Mouse (Mus musculus): ENCODE measurements around the gene Gm42372.
"Not testable (repeated sequence)": the region's sequence is repeated elsewhere in the genome, so short reads cannot be mapped to it uniquely, and the experiment has no call there.

Gene Gm42372

DNA sequence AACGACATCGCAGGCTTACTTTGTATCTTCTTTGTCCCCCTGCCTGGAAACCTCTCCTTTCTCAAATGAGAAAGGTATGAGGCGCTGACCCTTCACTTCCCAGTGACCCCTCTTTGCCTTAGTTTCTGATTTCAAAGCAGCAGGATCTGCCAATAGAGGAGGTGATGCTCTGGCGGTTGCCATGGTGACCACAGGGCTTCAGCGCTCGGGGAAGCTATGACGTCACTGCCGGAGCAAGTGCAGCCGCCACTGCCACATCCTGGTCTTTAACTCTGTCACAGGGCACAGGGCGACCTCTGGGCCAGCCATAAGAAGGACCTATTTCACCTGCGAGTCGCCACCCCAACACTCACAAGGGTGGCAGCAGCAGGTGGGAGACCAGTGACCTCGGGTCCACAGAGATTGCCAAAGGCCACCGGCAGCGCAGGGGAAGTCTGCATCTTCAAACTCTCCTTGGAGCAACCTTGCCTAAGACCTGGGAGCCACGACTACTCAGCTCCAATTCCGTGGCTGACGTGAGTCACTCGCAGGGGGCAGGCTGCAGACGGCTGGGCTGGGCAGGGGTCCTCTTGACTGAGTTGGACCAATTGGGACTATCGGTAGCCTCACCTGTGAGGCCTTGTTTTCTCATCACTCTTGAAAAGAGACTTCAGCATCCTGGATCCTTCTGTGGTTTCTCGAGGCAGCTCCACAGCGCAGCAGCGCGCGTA is at the start of gene Gm42372:
Gm42372 (plus strand) TSS at position 228 of the 710 bp plus-strand sequence.
- no peak for DNase-seq (ENCODE audit: low spot score)

DNA sequence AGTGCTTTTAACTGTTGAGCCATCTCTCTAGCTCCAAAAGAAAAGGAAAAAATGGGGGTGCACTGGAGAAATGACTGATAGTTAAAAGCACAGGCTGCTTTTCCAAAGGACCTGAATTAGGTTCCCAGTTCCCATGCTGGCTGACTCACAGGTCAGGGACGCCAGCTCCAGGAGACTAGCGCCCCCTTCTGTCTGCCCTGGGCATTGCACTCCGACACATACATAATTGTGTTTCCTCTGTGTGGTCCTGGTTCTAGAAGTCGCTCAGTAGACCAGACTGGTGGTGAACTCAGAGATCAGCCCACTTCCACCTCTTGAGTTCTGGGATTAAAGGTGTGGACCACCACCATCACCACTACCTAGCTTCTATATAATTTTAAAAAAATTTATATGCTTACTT is 45.6 kb upstream of the Gm42372 start:
- DNase-seq (ENCODE audit: low spot score), result no peak

DNA sequence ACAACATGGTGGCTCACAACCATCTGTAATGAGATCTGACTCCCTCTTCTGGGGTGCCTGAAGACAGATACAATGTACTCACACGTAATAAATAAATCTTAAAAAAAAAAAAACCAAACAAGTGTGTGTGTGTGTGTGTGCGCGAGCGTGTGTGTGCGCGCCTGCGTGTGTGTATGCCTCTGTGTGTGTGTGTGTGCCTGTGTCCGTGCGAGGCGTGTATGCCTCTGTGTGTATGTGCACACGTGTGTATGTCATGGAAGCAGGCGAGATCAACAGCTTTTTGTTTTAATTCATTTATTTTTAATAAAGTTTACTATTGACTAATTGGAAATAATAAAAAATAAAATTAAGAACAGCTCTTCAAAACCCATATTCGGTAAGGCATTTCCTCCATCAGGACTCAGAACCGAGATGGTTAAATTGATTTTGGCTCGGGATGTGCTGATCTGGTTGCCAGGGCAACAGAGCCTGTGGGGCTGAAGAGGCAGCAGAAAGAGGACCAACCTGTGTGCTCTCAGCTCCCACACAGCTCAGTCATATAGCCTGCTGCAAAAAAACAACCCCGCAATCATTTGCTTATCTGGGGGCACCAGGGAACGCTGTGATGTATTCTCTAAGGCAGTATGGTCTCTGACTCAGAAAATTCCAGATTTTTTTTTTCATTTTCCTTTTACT is 44.6 kb upstream of the Gm42372 start:
- no peak for DNase-seq (ENCODE audit: low spot score)

DNA sequence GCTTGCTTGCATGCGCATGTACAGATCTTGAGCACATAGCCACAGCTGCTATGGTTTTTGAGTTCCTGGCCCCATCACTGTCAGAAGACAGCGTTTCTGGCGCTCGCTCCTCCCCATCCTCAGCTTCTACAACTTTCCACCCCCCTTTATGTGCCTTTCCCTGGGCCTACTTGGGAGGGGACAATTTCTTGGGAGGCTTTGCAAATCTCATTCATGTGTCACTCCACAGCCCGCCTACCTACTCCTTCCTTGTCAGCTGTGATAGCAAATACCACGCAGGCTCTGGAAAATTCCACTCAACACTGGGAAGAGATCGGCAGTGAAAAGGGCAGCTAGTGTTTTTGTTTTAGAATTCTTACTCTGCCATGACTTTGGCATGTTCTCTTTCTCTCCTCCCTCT is 42.6 kb upstream of the Gm42372 start:
- no peak for DNase-seq (ENCODE audit: low spot score)

DNA sequence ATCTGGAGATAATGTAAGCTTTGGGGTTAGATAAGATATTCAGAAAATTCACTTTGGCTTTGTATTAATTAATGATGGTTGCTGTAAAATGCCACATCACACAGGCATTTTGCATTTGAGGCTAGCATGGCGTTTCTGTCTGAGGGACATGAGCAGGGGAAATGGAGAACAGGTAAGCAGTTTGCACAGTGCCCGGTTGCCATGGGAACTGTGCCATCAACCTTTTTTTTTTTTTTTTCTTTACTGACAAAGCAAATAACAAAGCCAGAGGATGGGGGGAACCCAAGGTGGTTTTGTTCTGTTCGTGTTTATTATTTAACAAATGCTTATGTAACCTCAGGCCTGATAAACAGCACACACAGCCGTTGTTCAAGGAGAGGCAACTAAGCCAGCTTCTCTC is 40.0 kb upstream of the Gm42372 start:
- no peak for DNase-seq (ENCODE audit: low spot score)

DNA sequence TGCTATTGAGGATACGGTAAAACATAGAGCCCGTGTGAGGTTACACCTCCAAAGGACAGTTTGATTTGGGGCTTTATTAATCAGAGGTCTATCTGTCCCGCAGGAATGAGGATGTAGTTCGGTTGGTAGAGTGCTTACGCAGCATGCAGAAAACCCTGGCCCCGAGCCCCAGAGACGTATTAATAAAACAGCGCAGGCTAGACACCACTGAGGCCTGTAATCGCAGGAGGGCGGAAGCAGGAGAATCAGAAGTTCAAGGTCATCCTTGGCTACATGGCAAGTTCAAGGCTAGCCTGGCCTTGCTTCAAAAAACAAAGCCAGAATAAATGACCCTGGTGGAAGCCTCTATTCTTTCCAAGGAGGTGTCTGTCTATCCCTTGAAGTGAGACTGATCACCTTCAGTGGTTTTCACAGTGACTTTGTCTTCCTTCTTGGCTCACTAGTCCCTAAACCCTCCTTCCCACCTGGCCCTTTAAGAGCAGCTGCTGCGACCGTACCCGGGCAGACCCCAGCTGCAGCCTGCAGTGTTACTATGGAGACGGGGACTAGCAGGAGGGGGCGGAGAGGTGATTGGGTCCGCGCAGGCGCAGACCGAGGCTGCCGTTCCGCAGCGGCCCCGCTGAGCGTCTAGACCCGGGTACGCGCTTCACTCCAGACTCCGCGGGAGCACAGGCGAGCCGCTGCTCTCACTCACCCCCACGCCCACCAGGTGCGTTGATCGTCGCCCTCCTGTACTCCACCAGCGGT is 38.7 kb upstream of the Gm42372 start, which contains the start of gene Pnmal2:
Pnmal2 (plus strand) TSS at position 622 of the 747 bp plus-strand sequence.
- peak; percentile 87 for DNase-seq (ENCODE audit: low spot score)

DNA sequence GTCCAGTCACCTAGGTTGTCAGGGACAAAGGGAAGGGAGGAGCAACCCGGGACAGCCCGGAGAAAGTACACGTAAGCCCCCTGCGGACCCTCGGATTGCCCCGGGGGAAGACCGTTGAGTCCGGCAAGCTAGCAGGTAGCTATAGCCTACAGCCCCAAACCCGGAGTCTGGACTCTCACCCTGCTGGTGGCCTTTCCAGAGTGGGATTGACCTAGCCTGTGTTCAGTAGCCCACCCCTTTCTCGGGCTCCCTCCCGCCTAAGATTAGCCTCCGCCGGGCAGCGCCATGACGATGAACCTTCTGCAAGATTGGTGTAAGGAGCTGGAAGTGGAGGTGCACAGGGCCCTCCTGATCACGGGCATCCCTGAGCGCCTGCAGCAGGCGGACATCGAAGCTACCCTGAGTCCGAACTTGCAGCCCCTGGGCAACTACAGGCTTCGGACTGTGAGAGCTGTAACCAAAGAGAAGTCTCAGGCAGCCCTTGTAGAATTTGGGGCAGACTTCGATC is 38.0 kb upstream of the Gm42372 start:
- DNase-seq (ENCODE audit: low spot score), result peak; percentile 35

DNA sequence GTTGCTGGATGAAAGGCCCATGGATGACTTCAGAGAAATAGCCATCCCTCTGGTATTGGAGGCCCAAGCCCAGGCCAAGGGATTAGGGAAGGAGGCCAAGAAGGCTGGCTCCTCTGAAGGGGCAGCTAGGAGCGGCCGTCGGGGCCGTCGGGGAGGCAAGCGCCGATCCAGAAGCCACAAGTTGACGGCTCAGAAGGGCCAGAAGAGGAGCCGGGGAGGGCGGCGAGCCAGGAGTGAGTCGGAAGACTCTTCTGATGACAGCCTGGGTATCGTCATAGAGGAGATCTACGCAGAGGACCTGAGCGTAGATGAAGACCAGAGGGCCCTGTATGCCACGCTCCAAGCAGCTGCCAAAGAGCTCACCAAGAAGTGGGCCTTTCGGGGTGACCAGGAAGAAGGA is 37.5 kb upstream of the Gm42372 start:
- no peak for DNase-seq (ENCODE audit: low spot score)

DNA sequence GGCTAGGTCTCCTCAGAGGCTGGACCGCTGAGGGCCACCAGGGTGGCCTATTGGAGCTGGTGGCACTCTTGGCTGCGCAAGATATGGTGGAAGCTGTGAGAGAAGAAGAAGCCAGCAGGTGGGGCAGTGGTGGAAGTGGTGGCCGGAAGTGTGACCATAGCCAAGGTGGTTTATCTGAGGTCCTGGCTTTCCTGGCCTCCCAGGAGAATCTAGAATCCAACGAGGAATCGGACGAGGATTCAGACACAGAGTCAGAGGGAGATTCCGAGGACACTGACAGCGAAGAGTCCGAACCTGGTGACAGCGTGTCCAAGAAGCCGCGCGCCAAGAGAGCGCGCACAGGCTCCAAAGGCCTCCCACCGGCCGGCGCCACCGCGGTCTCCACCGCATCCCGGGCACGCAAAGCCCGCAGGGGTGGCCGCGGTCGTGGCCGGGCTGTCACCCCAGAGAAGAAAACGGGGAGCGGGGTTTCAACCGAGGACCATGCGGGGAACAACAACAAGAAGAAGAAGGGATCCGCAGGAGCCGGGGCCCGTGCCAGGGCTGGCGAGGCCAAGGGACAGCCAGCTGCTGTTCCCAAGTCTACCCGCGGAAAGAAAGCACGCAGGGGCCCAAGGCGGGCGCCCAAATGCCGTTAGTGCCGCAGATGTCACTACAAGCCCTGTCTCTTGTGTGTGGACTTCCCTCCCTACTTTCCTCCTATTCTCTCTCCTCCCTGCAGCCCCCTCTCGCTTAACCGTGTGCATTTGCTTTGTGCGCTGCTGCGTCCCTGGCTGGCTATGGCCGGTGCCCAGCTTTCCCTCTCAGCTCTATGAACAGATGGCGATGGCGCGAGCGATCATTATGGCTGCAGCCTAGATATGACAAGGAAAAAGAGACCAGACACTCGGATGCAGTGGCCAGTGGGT is 36.2 kb upstream of the Gm42372 start:
- DNase-seq (ENCODE audit: low spot score), result no peak

DNA sequence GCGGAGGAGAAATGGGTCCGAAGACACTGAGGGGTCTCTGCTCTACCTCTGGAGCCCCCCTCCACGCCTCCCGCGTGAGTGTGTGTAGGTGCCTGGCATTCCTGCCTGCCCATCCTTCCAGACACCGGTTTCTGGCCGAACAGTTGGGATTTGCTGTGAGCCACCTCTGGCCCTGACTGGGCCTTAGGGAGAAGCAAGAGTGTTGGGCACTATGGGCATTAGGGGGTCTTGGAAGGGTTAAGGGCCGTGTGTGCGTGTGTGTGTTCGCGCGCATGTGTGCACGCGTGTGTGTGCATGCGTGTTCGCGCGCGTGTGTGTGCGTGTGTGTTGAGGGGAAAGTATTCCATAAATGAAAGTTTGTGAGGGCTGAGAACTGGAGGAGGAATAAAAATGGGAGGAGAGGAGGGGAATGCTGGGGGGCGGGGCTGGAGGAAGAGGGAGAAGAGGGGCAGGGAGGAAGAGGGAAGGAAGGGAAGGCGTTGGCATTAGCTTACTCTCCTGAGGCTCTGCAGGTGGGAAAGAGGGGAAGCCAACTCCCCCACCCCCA is 35.5 kb upstream of the Gm42372 start:
- DNase-seq (ENCODE audit: low spot score), result no peak

DNA sequence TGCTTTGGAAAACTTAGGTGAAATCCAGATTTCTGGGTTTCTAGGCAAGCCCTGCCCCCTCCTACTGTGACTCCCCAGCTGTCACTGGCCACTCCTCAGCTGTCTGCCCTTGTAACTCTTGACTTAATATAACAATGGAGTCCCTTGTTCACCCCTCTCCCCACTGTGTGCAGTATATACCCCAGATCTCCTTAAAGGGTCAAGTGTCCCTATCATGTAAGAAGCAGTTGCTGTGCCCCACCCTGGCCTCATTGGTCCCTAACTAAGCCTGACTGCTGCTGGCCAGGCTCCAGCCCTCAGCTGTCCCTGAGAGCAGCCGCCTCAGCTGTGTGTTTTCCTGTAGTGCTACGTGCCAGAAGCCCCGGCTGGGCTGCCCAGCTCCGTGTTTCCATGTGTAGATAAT is 34.9 kb upstream of the Gm42372 start:
- peak; percentile 50 for DNase-seq (ENCODE audit: low spot score)

DNA sequence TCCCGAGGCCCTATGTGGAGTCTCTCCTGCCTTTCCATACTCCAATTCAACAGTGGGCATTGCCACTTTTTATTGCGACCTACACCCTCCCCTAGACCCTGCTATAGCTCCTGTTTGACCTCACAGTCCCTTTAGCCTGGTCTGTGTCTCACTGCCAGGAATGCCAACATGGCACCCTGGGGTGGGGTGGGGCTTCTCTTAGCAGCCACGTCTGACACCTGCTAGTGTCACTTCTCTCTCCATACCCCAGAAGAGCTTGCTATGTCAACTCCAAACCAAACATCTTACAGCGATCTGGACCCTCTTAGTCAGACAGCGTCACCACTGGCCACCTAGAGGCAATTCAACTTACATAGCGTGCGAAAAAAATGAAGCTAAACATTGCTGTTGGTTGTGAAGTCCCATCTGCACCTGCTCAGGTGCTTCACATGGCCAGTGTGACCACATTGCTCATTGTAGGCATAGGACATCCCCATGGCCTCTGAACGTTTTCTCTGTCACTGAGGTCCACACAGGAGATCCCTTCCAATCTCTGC is 33.9 kb upstream of the Gm42372 start:
- DNase-seq (ENCODE audit: low spot score), result no peak

DNA sequence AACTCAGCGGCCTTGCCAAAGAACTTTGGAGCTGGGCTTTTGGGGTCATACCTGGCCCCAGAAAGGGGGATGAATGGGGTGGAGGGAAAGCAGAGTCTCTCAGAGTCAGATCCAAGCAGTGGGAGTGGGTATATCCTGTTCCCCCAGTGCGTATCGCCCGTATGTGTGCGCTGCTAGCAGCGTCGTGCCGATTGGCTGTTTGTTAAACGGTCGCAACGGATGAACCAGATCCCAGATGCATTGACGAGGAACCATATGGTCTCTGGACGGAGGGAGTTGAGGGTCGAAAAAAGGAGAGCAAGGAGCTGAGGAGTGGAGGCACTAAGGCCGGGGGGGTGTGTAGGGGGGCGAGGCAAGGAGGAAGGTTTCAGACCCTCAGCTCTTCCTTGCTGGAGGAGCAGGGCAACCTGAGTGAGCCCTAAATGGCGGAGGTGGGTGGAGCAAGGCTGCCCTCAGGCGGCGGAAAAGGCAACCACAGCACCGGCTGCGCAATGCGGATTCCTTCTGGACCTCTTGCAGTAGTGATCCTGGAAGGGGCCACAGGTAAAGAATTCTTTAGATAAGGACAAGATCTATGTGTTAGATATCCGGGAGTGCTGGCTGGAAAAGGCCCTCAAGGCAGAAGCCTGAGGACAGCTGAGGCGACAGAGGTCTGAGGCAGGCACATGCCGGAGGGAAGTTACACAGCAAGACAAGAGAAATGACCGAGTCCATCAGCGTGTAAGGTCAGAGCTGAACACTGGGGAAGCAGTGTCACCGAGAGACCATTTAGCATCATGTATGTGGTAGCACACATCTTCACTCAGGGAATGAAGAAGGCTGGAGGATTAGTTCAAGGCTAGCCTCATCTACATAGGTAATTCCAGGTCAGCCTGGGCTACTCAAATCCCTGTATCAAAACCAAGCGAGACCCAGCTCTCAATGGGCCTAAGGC is 32.7 kb upstream of the Gm42372 start:
- peak; percentile 81 for DNase-seq (ENCODE audit: low spot score)

DNA sequence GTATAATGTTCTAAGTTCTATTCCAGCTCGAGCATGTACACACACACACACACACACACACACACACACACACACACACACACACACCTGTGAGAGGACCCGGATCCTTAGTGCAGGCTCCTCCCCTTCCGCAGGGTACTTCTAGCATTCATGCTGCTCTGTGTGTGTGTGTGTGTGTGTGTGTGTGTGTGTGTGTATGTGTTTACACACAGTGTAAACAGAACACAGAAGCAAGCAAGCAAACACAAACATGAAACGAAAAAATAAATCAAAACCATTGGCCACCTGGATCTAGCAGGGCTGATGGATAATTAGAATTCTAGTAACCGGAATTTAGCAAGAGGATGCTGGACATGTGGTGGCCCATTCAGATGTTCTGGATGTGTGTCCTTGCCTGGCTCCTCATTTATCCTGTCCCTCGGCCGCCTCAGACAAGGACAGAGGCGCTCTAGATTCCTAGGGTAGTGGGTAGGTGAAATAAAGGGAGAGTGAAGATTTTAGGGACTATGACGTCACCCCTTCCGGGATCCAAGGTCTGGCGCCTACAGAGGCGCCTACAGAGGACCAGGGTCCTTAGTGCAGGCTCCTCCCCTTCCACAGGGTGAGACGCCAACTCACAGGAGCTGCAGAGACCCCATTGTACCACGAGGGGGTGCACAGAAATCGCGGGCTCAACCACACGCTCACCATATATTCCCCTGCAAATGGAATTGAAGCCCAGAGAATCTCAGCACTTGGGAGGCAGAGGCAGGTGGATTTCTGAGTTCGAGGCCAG is 31.8 kb upstream of the Gm42372 start:
- peak; percentile 80 for DNase-seq (ENCODE audit: low spot score)

DNA sequence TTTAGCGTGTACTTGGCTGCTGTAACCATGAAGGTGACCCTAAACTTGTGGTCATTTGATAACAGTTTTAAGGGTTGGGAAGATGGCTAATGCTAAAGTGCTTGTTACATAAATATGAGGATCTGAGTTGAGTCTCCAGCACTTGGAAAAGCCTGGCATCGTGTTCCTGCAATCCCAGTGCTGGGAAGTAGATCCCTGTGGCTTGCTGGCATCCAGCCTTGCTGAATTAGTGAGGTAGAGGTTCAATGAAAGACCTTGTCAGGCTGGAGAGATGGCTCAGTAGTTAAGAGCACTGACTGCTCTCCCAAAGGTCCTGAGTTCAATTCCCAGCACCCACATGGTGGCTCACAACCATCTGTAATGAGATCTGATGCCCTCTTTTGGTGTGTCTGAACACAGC is 29.1 kb upstream of the Gm42372 start:
- not testable (repeated sequence) for DNase-seq (ENCODE audit: low spot score)

DNA sequence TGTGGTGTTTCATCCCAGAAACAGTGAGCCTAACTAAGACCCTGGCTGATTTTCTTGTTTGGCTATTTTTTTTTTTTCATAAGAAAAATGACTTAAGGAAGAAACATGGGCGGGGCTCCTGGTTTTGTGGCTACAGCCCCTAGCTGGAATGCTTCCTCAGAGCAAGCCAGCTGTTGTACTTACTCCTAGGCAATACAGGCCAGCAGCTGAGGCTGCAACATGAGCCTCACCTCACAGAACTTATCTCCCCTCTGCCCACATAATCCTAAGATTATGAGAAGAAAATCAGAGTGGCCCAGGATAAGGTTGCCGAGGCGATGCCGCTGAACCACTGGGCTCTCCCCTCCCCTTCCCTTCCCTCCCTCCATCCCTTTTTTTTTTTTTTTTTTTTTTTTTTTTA is 27.2 kb upstream of the Gm42372 start:
- no peak for DNase-seq (ENCODE audit: low spot score)

DNA sequence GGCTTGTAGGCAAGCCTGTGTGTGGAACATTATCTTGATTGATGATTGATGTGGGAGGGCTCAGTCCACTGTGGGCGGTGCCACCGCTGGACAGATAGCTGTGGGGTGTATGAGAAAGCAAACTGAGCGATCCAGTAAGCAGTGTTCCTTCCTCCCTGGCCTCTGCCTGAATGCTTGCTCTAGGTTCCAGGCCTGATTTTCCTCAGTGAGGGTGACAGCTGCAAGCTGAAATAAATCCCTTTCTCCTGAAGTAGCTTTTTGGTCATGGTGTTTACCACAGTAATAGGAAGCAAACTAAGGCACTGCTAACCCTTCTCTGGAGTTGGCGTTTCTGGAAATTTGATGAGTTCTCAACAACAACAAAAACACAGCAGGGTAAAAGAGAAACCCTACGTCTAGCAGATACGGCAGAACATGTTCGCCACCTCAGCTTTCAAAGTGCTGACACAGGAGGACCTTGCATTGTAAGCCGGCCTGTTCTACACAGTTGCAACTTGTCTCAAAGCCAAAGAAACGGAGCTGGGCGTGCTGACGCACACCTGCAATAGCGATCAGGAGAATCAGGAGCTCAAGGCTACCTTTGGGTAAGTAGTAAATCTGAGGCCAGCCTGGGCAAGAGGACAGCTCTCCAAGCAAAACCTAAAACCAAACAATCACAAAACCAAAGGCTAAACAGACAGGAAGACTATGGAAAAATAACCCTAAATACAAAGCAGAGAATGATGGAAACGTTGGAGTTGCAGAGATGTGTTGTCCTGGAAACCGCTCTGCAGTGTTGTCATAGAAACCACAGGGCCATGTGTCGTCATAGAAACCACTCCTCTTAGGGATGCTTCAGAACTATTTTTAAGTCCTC is 26.2 kb upstream of the Gm42372 start:
- no peak for DNase-seq (ENCODE audit: low spot score)

DNA sequence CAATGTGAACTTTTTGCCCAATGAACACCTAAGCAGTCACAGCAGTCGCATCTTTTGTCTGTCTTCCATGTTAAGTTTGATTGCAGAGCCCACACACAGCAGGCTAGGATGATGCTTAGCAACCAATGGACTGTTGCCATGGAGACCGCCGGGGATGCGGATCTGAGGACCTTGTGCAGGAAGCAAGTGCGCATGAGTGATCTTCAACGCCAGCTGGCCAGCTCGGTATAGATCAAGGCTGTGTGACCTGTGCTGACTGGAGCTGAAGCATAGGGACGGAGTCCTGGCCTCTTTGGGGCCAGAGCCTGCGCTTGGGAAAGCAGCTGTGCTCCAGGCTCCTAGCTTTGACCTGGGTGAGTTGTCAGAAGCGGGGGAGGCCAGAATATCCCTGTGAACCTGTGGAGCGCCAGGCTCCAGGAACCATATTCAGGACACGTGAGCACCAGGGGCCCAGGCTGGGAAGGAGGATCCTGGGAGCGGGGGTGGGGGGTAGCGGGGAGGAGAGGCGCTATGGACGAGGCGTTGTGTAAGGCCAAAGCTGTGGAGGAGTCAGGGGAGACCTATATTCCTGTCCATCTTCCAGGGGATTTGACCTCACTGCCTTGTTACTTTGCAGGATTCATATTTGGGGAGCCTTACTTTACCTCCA is 23.2 kb upstream of the Gm42372 start, which contains the start of gene Pnmal1:
Pnmal1 (plus strand) TSS at position 141 of the 649 bp plus-strand sequence.
- DNase-seq (ENCODE audit: low spot score), result peak; percentile 63

All from ovary, postnatal 36 days (tissue).